Mouse (Mus musculus): Measurements from ENCODE around the gene Ube2g1. TPM values are rescaled to one million over a fixed set of nuclear protein-coding genes. Genes with fewer than 3 reads are reported as not detected.
A peak's percentile ranks its signal among the peaks of the same experiment; 100 is the strongest.

Gene Ube2g1
- polyA plus RNA-seq, 1 experiment: 8.1 TPM

- 95% methylated on average over 1 of the region's 1 CpGs for WGBS
- DNase-seq: peak; percentile 28
- H3K4me3 ChIP-seq (replicated peaks; ENCODE audit: extremely low read depth, low read depth, low read length): no peak overlapping the region
- peaks cover 2% of the 10 kb centered on the region for H3K4me1 ChIP-seq (ENCODE audit: control insufficient read depth, insufficient read depth, low read length)
- peak; percentile 60; the same call in 1 of the 2 replicates for TF ChIP-seq CTCF (IDR thresholded peaks at IDR 0.05; ENCODE audit: insufficient read depth, low read length)
- no peak for TF ChIP-seq POLR2A (IDR thresholded peaks at IDR 0.05; ENCODE audit: borderline replicate concordance, extremely low read depth, low read depth, low read length)
Measured at GRCm38 (mm10) chr11:72573819-72574218, 33.3 kb upstream of the Ube2g1 start.

- 36% methylated on average over 7 of the region's 7 CpGs for WGBS
- Histone ChIP-seq H3K4me3 (replicated peaks; ENCODE audit: extremely low read depth, low read depth, low read length) (peak overlapping the region; percentile 47), H3K4me1 (ENCODE audit: control insufficient read depth, insufficient read depth, low read length) (no peaks in the 10 kb centered on the region)
- DNase-seq: no peak
- no peak for TF ChIP-seq CTCF (IDR thresholded peaks at IDR 0.05; ENCODE audit: insufficient read depth, low read length)
- no peak for TF ChIP-seq POLR2A (IDR thresholded peaks at IDR 0.05; ENCODE audit: borderline replicate concordance, extremely low read depth, low read depth, low read length)
Measured at GRCm38 (mm10) chr11:72576111-72576465, 31.0 kb upstream of the Ube2g1 start.

- WGBS: 2% methylated on average over 24 of the region's 24 CpGs
- Histone ChIP-seq H3K4me1 (ENCODE audit: control insufficient read depth, insufficient read depth, low read length) (no peaks in the 10 kb centered on the region), H3K4me3 (replicated peaks; ENCODE audit: extremely low read depth, low read depth, low read length) (peak overlapping the region; percentile 49)
- peak; percentile 36 for DNase-seq
- TF ChIP-seq CTCF (IDR thresholded peaks at IDR 0.05; ENCODE audit: insufficient read depth, low read length) (peak; percentile 18; the same call in 1 of the 2 replicates), POLR2A (IDR thresholded peaks at IDR 0.05; ENCODE audit: borderline replicate concordance, extremely low read depth, low read depth, low read length) (no peak)
Measured at GRCm38 (mm10) chr11:72576466-72577351, 30.4 kb upstream of the Ube2g1 start.

GRCm38 (mm10) chr11:72578471-72578870, 28.6 kb upstream of the Ube2g1 start:
- TF ChIP-seq CTCF (IDR thresholded peaks at IDR 0.05; ENCODE audit: insufficient read depth, low read length): no peak
- no peak for TF ChIP-seq POLR2A (IDR thresholded peaks at IDR 0.05; ENCODE audit: borderline replicate concordance, extremely low read depth, low read depth, low read length)
- Histone ChIP-seq H3K4me3 (replicated peaks; ENCODE audit: extremely low read depth, low read depth, low read length) (no peak overlapping the region), H3K4me1 (ENCODE audit: control insufficient read depth, insufficient read depth, low read length) (no peaks in the 10 kb centered on the region)
- 78% methylated on average over 4 of the region's 4 CpGs for WGBS
- DNase-seq: no peak

- DNase-seq: peak; percentile 54
Measured at GRCm38 (mm10) chr11:72581609-72582447, 25.3 kb upstream of the Ube2g1 start.

GRCm38 (mm10) chr11:72582448-72582705, 24.7 kb upstream of the Ube2g1 start:
- Histone ChIP-seq H3K4me3 (replicated peaks; ENCODE audit: extremely low read depth, low read depth, low read length) (no peak overlapping the region), H3K4me1 (ENCODE audit: control insufficient read depth, insufficient read depth, low read length) (peaks cover 3% of the 10 kb centered on the region; the same call in 1 of the 2 replicates)
- DNase-seq: no peak
- no peak for TF ChIP-seq CTCF (IDR thresholded peaks at IDR 0.05; ENCODE audit: insufficient read depth, low read length)
- TF ChIP-seq POLR2A (IDR thresholded peaks at IDR 0.05; ENCODE audit: borderline replicate concordance, extremely low read depth, low read depth, low read length): no peak
- WGBS: 69% methylated on average over 3 of the region's 3 CpGs

More at GRCm38 (mm10) chr11:72581609-72582447, 25.3 kb upstream of the Ube2g1 start:
- 70% methylated on average over 8 of the region's 8 CpGs for WGBS
- no peak for TF ChIP-seq CTCF (IDR thresholded peaks at IDR 0.05; ENCODE audit: insufficient read depth, low read length)
- TF ChIP-seq POLR2A (IDR thresholded peaks at IDR 0.05; ENCODE audit: borderline replicate concordance, extremely low read depth, low read depth, low read length): no peak
- Histone ChIP-seq H3K4me3 (replicated peaks; ENCODE audit: extremely low read depth, low read depth, low read length) (no peak overlapping the region), H3K4me1 (ENCODE audit: control insufficient read depth, insufficient read depth, low read length) (no peaks in the 10 kb centered on the region)

GRCm38 (mm10) chr11:72583092-72583491, 24.0 kb upstream of the Ube2g1 start:
- H3K4me1 ChIP-seq (ENCODE audit: control insufficient read depth, insufficient read depth, low read length): peaks cover 3% of the 10 kb centered on the region; the same call in 1 of the 2 replicates
- DNase-seq: no peak
- WGBS: 84% methylated on average over 2 of the region's 2 CpGs
- H3K4me3 ChIP-seq (replicated peaks; ENCODE audit: extremely low read depth, low read depth, low read length): no peak overlapping the region
- TF ChIP-seq POLR2A (IDR thresholded peaks at IDR 0.05; ENCODE audit: borderline replicate concordance, extremely low read depth, low read depth, low read length) (no peak), CTCF (IDR thresholded peaks at IDR 0.05; ENCODE audit: insufficient read depth, low read length) (no peak)

GRCm38 (mm10) chr11:72586570-72586969, 20.5 kb upstream of the Ube2g1 start:
- no peak overlapping the region for H3K4me3 ChIP-seq (replicated peaks; ENCODE audit: extremely low read depth, low read depth, low read length)
- DNase-seq: no peak
- TF ChIP-seq POLR2A (IDR thresholded peaks at IDR 0.05; ENCODE audit: borderline replicate concordance, extremely low read depth, low read depth, low read length) (no peak), CTCF (IDR thresholded peaks at IDR 0.05; ENCODE audit: insufficient read depth, low read length) (no peak)
- WGBS: 92% methylated on average over 3 of the region's 3 CpGs
- H3K4me1 ChIP-seq (ENCODE audit: control insufficient read depth, insufficient read depth, low read length): peaks cover 5% of the 10 kb centered on the region; the same call in 1 of the 2 replicates

GRCm38 (mm10) chr11:72587537-72588233, 19.4 kb upstream of the Ube2g1 start:
- no peak overlapping the region for H3K4me3 ChIP-seq (replicated peaks; ENCODE audit: extremely low read depth, low read depth, low read length)
- no peak for TF ChIP-seq POLR2A (IDR thresholded peaks at IDR 0.05; ENCODE audit: borderline replicate concordance, extremely low read depth, low read depth, low read length)
- no peak for TF ChIP-seq CTCF (IDR thresholded peaks at IDR 0.05; ENCODE audit: insufficient read depth, low read length)
- DNase-seq: no peak
- H3K4me1 ChIP-seq (ENCODE audit: control insufficient read depth, insufficient read depth, low read length): peaks cover 5% of the 10 kb centered on the region; the same call in 1 of the 2 replicates
- WGBS: 28% methylated on average over 7 of the region's 7 CpGs

All from lung, adult 2 months (tissue).